Mouse (Mus musculus) embryonic fibroblast, embryonic 13.5 days (primary cell): ENCODE data around the gene Apoa1.

ENCODE experiments used
- CTCF ChIP-seq: IDR thresholded peaks from 2 replicates; pipeline ENCODE4 v1.5.1; 2011; ENCODE audit warnings: mild to moderate bottlenecking, control low read depth, low read length, moderate library complexity, borderline replicate concordance; ENCODE audit not compliant: insufficient read depth
- POLR2A ChIP-seq: IDR thresholded peaks from 2 replicates; pipeline ENCODE4 v1.6.1; 2011; ENCODE audit warnings: low read depth, mild to moderate bottlenecking, control low read depth, low read length, moderate library complexity

DNA sequence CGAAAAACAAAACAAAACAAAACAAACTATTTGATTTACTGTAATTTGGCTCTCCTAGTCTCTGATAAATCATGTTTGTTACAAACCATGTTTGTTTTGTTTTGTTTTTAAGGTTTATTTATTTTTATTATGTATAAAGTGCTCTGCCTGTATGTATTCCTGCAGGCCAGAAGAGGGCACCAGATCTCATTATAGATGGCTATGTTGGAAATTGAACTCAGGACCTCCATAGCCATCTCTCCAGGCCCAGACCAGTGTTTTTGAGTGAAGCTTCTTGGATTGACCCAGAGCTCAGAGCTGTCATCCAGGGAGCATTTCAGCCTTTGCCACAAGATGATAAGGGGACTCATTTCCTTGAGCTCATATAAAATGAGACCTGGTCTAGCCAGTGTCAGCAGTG lies 42.0 kb upstream of the Apoa1 start:
- TF ChIP-seq CTCF (no peak), POLR2A (no peak)
